Mouse (Mus musculus) B cell, adult 2 months (primary cell): Measurements from ENCODE around the gene Lamb3.
"Not testable (repeated sequence)": the region's sequence is repeated elsewhere in the genome, so short reads cannot be mapped to it uniquely, and the experiment has no call there.

ENCODE experiments used
- DNase-seq, 2 experiments: peaks; one replicate each; pipeline ENCODE4 v3.0.0; 2022

The Lamb3 gene

DNA sequence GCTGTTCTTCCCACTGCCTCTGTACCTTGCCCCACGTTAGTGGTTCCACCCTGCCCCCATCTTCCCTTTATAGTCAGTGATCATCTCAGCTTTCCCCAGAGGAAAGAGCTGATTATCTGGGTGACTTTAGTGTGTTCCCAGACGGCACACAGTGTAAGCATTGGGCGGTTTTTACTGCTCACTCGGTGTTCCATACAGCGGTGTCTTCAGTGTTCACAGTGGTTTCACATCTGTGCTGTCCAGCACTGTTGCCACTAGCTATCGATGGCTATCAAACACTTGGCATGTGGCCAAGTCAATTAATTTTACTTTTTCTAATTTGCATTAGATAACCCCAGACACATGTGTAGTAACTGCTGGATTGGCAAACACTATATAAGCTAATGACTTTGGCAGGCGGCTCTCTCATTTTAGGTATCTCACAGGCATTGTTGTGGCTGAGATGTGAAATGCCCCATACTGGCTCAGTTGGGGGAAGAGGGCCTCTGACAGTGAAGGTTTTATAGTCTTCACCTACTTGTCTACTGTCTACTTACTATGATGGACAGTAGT is 76.8 kb downstream of the Lamb3 start:
- DNase-seq: no peak

DNA sequence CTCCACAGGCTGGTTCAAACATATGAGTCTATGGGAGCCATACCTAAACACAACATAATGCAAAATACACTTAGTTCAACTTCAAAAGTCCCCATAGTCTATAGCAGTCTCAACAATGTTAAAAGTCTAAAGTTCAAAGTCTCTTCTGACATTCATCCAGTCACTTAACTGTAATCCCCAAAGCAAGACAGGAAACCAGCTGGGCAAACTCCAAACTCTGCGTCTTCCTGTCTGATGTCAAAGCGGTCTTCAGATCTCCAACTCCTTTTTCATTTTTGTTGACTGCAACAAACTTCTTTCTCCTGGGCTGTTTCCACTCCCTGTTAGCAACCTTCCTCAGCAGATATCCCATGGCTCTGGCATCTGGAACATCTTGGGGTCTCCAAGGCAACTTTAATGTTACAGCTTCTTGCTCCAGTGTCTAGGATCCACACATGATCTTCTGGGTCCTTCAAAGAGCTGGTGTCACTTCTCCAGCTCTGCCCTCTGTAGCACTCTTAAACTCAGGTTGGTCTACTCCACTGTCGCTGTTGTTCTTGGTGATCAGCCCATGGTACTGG is 78.3 kb downstream of the Lamb3 start:
- not testable (repeated sequence) for DNase-seq

DNA sequence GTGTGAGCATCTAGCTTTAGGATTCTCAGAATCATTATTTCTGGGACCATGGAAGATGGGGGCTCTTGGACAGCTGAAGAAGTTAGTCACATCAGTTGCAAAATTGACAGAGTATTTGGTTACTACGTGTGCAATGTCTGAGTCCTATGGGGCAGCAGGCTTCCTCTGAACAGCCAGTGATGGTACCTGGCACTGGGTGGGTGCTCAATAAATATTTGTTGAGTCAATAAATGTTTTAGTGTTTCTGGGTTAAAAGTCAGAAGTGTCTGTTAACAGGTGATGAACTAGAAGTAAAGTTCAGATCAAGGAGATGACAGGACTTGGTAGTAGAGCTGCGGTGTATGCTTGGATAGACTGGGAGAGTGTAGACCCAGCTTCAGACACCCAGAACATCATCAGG is 80.1 kb downstream of the Lamb3 start:
- no peak for DNase-seq

DNA sequence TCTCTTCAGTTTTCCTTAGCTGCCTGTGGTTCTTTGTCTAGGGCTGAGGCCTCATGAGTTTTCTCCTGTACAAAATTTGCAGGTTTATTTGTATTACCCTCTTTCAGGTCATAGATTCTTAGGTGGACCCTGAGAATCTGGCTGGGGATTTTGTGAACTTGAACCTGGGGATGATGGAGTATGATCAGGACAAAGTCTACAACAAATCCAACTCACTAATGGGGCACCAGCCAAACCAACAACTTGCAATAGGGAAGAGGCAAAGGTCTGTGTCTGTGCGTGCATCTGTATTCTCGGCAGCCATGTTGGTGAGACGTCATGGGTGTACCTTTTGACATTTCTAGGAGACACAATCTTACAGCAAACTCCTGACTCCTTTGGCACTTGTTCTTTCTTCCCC is 81.6 kb downstream of the Lamb3 start:
- DNase-seq: no peak

DNA sequence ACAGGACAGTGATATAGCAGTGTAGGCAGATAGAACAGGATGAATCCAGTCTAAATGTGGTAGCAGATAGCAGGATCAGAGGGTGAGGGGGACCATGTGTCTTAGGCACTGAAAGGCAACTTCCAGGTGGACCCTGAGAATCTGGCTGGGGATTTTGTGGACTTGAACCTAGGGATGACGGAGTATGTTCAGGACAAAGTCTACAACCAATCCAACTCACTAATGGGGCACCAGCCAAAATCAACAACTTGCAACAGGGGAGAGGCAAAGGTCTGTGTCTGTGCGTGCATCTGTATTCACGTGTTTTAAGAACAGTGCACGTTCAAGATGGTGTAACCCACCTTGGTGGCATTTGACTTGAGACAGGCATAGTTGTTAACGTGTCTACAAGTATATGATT is 82.4 kb downstream of the Lamb3 start:
- DNase-seq: no peak

DNA sequence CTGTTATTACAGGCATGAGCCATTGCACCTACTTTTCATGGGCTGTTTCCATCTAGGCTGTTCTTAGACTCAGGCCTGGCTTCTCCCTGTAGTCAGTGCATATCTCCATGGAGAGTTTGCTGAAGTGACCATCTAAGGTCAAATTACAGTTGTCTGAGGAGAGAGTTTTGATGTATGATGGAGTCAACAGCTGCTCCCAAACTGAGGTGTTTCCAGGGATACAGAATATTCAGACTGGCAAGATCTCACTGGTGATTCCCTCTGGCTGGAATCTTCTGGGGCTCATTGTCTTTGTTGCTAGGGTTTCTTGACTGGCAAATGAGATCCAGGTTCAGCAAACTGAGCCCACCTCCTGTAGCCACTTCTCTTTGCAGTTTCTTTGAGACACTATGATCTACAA is 83.2 kb downstream of the Lamb3 start:
- DNase-seq: no peak

DNA sequence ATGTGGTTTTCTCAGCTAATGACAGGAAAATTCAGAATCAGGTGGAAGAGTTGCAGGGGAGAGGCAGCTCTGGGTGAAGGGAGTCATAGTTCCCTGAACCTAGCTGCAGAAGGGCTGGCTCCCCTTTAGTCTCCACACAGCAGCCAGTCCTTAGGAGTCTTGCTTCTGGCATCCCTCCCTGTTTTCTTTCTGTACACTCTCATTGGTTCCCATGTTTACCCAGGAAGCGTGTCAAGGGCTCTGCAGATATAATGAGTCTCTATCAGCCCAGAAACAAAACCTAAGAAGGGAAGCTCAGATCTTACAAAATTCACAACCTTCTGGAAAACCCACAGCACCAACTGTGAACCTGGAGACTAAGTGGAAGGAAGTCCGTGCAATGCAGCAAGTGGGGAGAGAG is 85.5 kb downstream of the Lamb3 start:
- no peak for DNase-seq

DNA sequence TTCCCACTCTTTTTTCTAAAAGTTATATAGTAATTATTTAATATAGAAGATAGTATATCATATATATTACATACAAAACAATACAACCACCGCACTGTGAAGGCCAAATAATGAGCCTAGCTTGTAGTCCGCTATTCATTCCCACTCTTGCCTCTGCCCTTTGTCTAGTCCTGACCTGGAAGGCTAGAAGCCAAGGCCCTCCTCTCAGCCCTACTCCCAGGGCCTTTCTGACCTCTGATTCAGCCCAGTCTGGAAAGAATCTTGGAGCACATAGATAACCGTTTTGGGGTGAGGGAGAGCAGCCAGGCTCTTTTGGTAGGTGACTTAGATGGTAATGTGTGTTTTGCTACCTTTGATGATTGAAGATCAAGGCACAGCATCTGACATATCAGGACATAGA is 86.4 kb downstream of the Lamb3 start:
- no peak for DNase-seq

DNA sequence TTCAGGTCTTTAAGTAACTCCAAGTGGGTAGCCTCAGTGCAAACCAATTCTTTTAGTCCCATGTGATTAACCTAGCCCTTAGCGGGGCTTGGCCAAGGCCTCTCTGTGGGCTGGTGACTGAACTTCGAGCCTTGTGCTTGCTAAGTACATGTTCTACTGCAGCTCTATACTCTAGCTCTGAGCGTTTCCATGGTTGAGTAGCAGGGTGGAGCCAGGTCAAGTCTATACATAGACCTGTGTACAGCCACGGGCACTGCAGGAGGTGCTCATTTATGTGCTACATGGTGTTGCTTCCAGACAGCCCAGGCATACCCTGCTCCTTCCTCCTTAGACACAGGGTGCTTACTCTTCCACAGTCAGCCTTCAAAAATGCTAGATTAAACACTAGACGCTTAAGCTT is 88.4 kb downstream of the Lamb3 start:
- no peak for DNase-seq

DNA sequence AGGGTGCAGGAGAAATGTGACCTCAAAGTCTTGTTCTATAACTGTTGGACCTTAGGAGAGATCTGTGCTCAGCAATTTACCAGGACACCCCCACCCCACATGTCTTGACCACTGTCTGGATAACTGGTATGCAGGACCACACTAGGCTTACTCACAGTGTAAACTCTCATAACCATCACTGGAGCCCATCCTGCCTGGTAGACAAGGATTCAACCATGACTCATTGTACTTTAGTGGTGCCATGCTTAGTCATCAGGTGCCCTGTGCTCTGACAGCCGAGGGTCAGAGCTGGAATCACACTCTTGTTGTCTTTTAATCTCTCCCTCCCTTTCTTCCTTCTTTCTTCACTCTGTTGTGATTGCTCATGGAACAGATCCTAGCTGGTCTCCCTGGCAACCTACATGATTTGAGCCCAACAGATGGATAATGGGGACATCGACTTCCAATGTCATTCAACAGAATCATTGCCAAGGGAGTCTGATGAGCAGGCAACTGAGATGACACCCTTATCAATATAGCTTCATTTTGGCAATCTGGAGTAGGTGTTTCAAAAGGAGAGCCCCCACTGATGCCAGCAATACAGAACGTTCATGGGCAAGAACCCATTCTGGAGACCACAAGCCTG is 90.8 kb downstream of the Lamb3 start:
- DNase-seq: no peak

DNA sequence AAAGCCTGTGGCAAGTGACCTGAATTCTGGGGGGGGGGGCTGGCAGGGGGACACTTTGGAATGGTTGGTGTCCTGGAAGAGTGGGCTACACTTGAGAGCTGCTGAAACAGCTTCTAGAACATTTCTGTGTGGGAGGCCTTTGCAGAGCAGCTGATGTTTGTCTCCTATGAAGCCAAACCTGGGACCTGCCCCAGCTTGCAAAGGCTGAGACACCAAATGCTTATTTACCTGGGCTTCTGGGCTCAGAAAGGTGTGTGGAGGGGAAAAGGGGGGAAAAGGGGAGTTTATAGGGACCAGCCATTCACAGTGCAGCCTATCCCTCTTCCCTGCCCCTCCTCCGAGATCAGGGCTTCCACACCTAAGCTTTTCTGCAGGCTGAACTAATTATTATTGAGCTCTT is 92.5 kb downstream of the Lamb3 start:
- no peak for DNase-seq

DNA sequence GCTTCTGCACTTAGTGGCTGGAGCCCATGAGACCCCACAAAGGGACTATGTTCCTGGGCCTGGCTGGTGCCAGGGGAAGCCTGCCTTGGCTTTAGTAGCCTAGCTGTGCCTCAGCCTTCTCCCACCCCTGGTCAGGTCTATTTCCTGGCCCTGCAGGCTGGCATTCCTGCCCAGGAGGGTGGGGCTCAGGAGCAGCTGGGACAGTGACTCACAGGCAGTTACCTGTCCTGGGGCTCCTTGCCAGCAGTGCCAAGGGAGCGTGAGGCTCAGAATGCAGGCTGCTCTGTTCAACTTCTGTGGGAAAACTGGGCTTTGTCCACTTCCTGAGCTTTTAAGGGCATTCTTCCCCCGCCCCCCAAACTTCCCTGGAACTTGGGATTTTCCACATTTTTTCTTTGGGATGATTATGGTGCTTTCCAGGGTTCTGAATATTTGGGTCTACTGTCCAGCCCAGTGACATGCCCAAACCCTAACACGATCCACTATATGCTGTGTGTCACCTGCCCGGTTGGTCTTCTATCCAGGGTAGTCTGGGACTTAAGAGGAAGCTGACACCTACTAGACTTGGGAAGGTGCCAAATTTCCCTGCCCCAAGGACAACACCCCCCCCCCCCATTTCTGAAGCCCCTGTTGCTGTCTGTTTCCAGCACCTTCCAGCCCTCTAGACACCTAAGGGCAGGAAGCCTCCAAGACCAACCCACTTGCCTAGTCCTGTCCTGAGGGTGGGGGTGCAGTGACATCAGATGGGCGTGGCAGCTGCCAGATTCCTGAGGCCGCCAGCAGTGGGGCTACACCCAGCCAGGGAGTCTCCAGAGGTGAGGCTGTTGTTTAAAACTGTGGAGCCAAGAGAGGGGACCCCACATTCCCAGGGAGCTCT is 94.0 kb downstream of the Lamb3 start:
- DNase-seq: no peak

DNA sequence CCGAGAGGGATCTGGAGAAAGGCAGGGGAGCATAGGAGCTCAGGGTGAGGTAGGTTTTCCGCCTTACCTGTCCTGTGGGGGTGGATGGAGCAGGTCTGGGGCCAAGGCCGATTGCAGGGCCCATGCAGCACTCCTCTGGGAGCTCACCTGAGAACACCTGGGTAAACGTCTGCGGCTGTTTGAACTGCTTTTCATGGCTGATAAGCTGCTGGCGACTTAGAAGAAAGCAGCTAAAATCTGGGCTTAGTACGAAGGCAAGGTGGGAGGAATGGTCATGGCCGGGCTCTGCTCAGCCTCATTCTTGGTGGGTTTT is 94.5 kb downstream of the Lamb3 start:
- no peak for DNase-seq

DNA sequence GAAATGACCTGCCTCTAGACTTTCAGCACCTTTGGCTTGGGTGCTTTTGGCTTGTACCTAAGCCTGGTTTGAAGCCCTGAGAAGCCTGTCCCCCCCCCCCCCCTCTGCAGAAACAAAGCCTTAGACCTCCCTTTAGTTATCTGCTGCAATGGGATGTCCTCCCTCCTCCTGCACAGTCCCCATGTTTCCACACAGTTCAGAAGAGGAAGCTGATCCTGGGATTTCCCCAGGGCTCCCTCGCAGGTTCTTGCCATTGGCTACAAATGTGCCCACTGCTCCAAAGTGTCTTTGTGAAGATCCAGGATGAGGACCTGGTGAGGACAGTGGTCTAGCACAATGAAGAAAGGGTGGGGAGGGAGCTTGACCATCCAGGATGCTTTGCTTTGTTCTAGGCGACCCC is 95.6 kb downstream of the Lamb3 start:
- DNase-seq: no peak

DNA sequence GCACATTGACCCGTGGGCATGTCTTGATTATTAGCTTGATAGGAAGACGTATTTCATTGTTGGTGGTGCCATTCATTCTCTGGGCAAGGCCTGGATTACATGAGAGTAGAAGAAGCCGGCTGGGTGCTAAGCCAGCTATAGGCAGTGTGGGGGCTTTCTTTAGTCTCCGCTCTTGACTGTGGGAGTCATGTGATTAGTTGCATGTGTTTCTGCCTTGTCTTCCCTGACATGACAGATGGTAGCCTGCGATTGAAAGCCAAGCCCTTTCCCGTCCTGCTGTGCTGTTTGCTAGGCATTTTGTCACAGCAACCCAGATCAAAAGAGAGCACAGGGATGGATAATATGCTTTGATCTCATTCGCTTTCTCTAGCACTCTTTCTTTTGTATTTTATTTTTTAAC is 97.9 kb downstream of the Lamb3 start:
- DNase-seq: no peak

DNA sequence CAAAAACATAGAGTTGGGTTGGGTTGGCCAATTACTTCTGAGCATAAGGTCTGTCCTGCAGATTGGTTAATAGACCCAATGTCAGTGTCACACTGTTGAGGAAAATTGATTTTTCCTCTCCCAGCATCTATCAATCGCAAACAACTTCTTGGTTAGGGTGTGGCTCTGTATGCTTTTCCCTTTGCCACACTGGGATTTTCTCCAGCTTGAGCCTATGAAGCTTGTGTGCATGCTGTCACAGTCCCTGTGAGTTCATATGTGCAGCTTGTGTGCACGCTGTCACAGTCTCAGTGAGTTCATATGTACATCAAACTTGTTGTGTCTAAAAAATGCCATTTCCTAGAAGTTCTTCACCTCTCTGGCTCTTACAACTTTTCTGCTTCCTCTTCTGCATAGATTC is 99.3 kb downstream of the Lamb3 start:
- no peak for DNase-seq

DNA sequence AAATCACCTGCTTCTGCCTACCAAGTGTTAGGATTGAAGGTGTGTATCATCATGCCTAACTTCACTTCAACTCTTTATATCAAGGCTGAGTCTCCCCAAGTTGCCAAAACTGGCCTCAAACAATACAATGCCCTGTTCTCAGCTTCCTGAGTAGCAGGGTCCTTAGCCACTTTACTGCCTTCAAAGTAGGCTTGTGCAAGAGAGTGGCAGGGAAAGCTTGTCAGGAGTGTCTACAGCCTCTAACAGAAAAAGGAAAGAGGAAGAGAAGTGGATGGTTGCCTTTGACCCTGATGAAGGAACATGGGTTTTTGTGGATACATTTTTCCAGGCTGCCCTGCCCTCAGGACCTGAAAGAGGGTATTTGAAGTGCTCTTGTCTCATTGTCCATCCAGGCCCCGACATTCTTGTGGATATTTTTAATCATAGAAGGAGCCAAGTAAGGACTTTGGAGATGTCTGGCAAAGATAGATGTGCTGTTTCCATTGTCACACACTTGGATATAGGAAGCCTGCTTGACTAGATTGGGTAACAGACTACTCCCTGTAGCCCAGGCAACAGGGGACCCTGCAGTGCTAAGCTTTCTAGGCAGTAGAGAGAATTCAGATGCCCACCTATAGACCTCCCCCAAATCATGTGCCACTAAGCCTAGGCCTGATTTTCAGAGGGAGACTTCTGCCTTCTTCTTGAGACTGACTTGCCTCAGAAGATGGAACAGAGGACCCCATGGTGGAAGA is 102.5 kb downstream of the Lamb3 start:
- DNase-seq: no peak

DNA sequence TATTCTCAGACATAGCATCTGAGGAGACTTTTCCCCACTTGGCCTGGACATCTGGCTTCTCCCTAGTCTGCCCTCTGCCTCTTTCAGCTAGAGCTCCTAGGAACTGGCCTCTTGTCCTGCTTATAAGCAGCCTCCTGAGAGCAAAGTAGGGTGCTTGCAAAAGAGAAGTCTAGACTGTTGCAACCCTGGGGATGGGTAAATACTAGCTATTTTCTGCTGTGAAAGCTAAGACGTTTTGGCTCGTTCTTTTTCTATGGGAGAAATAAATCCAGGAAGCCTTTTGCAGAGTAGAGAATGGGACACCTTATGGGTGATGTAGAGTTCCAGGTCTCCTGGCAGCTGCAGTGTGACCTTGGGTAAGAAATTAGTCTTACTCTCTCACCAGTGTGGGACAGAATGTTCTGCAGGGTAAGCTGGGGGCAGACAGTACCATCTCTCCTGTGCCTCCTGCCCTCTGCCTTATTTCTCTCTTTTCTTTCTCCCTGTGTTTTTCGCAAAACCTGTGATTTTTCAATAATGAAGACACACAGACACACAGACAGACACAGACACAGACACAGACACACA is 103.1 kb downstream of the Lamb3 start:
- DNase-seq: no peak

DNA sequence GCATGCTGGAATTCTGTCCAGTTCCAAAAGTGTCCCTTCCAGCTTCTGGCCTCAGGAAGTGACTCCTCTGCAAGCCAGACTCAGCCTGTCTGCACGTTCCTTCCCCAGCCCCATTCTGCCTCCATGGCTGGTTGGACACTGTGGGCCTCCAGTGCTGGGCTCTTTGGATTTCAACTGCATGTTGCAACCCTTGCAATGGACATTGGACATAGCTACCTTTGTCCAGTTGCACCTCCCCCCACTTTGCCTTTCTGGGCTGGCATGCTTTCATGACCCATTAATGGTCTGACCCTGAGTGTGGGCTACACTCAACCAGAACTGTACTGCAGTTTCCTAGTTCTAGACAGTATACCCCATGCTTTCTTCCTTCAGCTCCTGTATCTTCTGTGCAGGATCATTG is 104.1 kb downstream of the Lamb3 start:
- DNase-seq: no peak

DNA sequence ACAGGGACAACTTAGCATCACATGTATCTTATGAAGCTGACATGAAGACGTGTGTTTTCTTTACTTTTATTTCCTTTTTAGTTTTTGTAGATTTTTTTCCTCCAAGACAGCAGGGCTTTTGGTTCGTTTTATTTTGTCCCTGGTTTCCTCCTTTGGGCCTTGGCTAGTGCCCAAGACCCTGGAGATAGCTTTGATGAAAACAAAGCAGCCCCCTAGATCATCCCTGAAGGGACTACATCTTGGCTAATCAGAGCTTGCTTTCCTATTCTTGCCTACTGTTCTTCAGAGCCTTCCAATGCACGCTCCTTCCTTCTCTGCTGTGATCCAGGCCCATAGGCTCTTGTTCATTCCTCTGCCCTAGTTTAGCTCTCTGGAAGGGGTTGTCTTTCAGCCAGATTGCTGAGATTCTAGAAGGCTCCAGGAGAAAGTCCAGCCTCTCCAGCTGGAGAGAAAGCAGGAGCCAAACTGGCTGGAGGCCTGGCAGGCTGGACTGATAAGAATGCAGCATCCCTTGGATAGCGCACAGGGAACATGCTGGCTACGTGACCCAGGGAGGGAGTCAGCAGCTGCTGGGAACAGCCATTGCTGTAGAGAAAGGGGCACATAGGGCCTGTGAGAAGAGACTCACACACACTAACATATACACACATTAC is 108.3 kb downstream of the Lamb3 start:
- DNase-seq: no peak

DNA sequence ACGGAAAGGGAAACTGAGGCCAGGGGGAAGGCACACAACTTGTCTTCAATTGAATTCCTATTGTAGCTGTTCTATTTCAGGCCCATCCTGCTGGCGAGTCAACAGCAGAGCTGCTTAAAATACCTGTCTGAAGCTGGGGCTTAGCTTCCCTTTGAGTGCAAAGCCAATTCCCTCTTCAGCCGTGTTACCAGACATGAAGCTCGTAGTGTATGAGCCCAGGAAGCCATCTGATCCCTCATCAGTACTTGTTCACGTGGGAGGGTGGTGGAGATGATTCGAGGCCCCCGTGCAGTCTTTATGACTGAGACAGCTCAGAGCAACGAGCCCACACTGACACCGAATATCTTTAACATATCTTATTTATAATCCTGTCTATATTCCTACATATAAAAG is 108.9 kb downstream of the Lamb3 start:
- no peak for DNase-seq

DNA sequence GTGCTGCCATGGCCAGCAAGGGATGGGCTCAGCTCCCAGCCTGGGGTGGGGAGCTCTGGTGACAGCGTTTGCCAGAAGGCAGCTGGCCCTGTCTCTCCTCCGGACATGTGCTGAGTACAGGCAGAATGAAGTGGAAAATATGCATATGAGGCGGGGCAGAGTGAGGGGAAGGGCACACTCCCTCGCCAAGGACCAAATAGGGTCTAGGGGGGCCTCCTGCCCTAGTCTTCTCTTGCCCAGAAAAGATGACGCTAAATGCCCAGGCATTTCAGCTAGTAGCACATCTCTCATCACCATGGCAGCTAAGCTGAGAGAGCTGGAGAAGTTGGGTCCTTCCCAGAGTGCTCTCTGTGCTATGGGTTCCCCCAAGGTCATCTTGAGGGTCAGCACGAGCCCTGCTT is 109.7 kb downstream of the Lamb3 start:
- DNase-seq: no peak

DNA sequence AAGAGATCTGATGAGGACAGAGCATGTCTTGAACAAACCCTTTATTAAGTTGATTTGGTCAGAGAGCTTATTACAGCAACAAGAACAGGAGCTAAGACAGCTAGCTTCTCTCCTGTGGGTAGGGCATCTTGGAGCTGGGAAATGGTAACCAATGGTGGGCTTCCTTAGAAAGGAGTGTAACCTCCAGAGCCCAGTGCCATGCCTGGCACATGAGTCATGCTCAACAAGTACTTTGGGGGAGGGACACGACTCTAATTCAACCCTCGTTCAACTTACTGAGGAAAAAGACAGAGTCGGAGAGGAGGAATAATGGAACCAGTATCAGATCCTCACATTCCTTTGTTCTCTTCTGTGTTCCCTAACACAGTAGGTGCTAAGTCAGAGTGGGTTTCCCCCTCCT is 112.2 kb downstream of the Lamb3 start:
- DNase-seq: no peak
